Mouse (Mus musculus): Measurements from ENCODE around the gene Aspdh.
A peak's percentile ranks its signal among the peaks of the same experiment; 100 is the strongest.

Gene Aspdh

GRCm38 (mm10) chr7:44465111-44465510, at the start of gene Aspdh:
Gene Aspdh (plus strand): TSS chr7:44465391.
- DNase-seq (ENCODE audit: extremely low spot score, low read depth, low spot score), result no peak

GRCm38 (mm10) chr7:44427666-44428065, 37.5 kb upstream of the Aspdh start:
- DNase-seq (ENCODE audit: extremely low spot score, low read depth, low spot score), result no peak

- DNase-seq (ENCODE audit: extremely low spot score, low read depth, low spot score), result no peak
These were observed 36.8 kb upstream of the Aspdh start for GRCm38 (mm10) chr7:44428171-44428950.

- DNase-seq (ENCODE audit: extremely low spot score, low read depth, low spot score), result no peak
These were observed 36.1 kb upstream of the Aspdh start, which contains the start of gene Lrrc4b for GRCm38 (mm10) chr7:44428968-44429521. Gene Lrrc4b (plus strand): TSS chr7:44429018.

GRCm38 (mm10) chr7:44429534-44430488, 35.4 kb upstream of the Aspdh start:
- no peak for DNase-seq (ENCODE audit: extremely low spot score, low read depth, low spot score)

- DNase-seq (ENCODE audit: extremely low spot score, low read depth, low spot score), result no peak
These were observed 32.6 kb upstream of the Aspdh start for GRCm38 (mm10) chr7:44432550-44432949.

GRCm38 (mm10) chr7:44433371-44433770, 31.8 kb upstream of the Aspdh start:
- peak; percentile 20 for DNase-seq (ENCODE audit: extremely low spot score, low read depth, low spot score)

GRCm38 (mm10) chr7:44434089-44434488, 31.1 kb upstream of the Aspdh start:
- DNase-seq (ENCODE audit: extremely low spot score, low read depth, low spot score), result no peak

- DNase-seq (ENCODE audit: extremely low spot score, low read depth, low spot score), result no peak
These were observed 29.4 kb upstream of the Aspdh start for GRCm38 (mm10) chr7:44435796-44436195.

- no peak for DNase-seq (ENCODE audit: extremely low spot score, low read depth, low spot score)
These were observed 28.9 kb upstream of the Aspdh start for GRCm38 (mm10) chr7:44436267-44436666.

- no peak for DNase-seq (ENCODE audit: extremely low spot score, low read depth, low spot score)
These were observed 28.0 kb upstream of the Aspdh start for GRCm38 (mm10) chr7:44437188-44437587.

GRCm38 (mm10) chr7:44437933-44438332, 27.3 kb upstream of the Aspdh start:
- DNase-seq (ENCODE audit: extremely low spot score, low read depth, low spot score), result no peak

GRCm38 (mm10) chr7:44439696-44440095, 25.5 kb upstream of the Aspdh start:
- no peak for DNase-seq (ENCODE audit: extremely low spot score, low read depth, low spot score)

- no peak for DNase-seq (ENCODE audit: extremely low spot score, low read depth, low spot score)
These were observed 24.7 kb upstream of the Aspdh start for GRCm38 (mm10) chr7:44440479-44440878.

GRCm38 (mm10) chr7:44441180-44441579, 24.0 kb upstream of the Aspdh start:
- no peak for DNase-seq (ENCODE audit: extremely low spot score, low read depth, low spot score)

GRCm38 (mm10) chr7:44441648-44442109, 23.5 kb upstream of the Aspdh start:
- DNase-seq (ENCODE audit: extremely low spot score, low read depth, low spot score), result no peak

- no peak for DNase-seq (ENCODE audit: extremely low spot score, low read depth, low spot score)
These were observed 22.8 kb upstream of the Aspdh start for GRCm38 (mm10) chr7:44442407-44442821.

- DNase-seq (ENCODE audit: extremely low spot score, low read depth, low spot score), result no peak
These were observed 21.7 kb upstream of the Aspdh start for GRCm38 (mm10) chr7:44443268-44444173.

- no peak for DNase-seq (ENCODE audit: extremely low spot score, low read depth, low spot score)
These were observed 20.2 kb upstream of the Aspdh start for GRCm38 (mm10) chr7:44444886-44445527.

- no peak for DNase-seq (ENCODE audit: extremely low spot score, low read depth, low spot score)
These were observed 19.7 kb upstream of the Aspdh start for GRCm38 (mm10) chr7:44445528-44445923.

All from hindlimb bud, embryonic 11.5 days (tissue).